Mouse (Mus musculus) olfactory bulb, adult 2 months (tissue): ENCODE results near the gene Olfr1055.

ENCODE experiments used
- CTCF ChIP-seq: fragments of 200-500 bp; IDR thresholded peaks from 2 replicates; pipeline ENCODE4 v1.5.1; 2012; ENCODE audit warnings: low read depth, mild to moderate bottlenecking, low read length, moderate library complexity; ENCODE audit not compliant: insufficient read depth
- POLR2A ChIP-seq: fragments of 200-500 bp; IDR thresholded peaks from 2 replicates; pipeline ENCODE4 v1.6.1; 2012; ENCODE audit warnings: mild to moderate bottlenecking, low read depth, low read length, moderate library complexity; ENCODE audit not compliant: insufficient read depth

DNA sequence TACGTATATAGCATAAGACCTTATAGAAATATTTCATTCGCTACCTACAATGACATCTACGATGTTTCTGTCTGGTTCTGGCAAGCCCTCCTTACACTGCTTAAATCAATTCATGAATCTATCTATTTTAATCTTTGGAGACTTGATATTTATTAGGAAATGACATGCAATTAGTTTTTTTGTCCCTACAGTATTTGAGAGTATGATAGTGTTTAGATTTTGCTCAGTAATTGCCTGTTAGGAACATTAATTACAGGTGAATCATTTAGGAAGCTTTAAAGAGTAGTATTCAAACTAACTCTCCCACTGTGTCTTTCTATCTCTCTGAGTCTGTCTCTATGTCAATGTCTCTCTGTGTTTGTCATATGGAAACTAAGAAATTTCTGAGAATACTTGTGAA, 14.8 kb downstream of the Olfr1055 start, which contains the start of gene Olfr1054:
- no peak for TF ChIP-seq CTCF
- no peak for TF ChIP-seq POLR2A
